Mouse (Mus musculus): ENCODE measurements around the gene Arhgef7. TPM values are rescaled to one million over a fixed set of nuclear protein-coding genes. Genes with fewer than 3 reads are reported as not detected.

The Arhgef7 gene
- polyA plus RNA-seq, 1 experiment, result 353 TPM

DNA sequence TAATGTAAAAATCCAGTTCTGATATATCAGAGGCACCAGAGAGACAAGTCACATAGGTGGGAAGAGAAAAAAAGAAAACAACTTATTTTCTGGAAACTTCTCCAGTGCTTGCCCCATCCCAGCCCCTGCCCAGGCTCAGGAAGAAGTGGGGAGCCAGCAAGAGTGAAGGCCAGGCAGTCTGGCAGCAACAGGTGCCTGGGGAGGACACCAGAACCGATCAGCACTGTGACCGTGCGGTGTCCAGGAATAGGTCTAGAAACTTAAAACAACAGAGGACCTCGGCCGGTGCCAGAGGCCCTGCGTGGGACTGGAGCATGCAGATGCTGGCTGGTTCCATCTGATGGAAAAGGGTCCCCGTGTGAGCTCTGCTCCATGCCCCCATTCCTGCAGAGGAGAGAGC lies 30.1 kb upstream of the Arhgef7 start:
- peaks cover 4% of the 10 kb centered on the region; the same call in 1 of the 2 replicates for H3K4me1 ChIP-seq (ENCODE audit: control insufficient read depth, insufficient read depth, low read length)
- WGBS, result 85% methylated on average over 7 of the region's 7 CpGs
- no peak overlapping the region for H3K4me3 ChIP-seq (ENCODE audit: insufficient read depth, low read depth, low read length)
- TF ChIP-seq CTCF (IDR thresholded peaks at IDR 0.05; ENCODE audit: insufficient read depth, low read depth, low read length), result no peak
- no peak overlapping the region for H3K27ac ChIP-seq (ENCODE audit: insufficient read depth, low read depth, low read length)

DNA sequence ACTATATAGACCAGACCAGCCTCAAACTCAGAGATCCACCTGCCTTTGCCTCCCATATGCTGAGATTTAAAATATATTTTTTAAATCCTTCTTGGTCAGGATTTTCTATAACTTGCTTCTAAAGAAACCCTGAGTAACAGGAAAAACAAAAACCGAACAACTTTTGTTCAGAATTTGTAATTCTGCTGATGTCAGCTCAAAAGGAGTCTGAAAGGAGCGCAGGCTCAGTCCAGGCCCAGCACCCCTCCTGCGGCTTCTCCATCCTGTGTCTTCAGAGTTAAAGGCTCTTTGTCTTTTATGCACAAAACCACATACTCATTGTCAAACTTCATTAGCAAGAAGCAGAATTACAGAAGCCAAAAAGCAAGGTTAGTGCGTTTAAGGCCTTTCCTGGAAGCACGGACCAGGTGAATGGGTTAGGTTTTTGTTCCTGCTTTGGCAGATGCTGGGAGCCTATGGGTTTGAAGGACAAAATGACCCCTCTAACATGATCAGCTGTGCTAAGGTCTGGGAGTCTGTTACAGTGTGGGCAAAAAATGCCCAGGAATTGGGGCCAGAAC lies 28.0 kb upstream of the Arhgef7 start:
- Histone ChIP-seq H3K4me3 (ENCODE audit: insufficient read depth, low read depth, low read length) (no peak overlapping the region), H3K4me1 (ENCODE audit: control insufficient read depth, insufficient read depth, low read length) (peaks cover 4% of the 10 kb centered on the region; the same call in 1 of the 2 replicates), H3K27ac (ENCODE audit: insufficient read depth, low read depth, low read length) (no peak overlapping the region)
- no peak for TF ChIP-seq CTCF (IDR thresholded peaks at IDR 0.05; ENCODE audit: insufficient read depth, low read depth, low read length)
- no peak for TF ChIP-seq POLR2A (IDR thresholded peaks at IDR 0.05; ENCODE audit: insufficient read depth, low read depth, low read length)
- WGBS, result 86% methylated on average over 5 of the region's 5 CpGs

DNA sequence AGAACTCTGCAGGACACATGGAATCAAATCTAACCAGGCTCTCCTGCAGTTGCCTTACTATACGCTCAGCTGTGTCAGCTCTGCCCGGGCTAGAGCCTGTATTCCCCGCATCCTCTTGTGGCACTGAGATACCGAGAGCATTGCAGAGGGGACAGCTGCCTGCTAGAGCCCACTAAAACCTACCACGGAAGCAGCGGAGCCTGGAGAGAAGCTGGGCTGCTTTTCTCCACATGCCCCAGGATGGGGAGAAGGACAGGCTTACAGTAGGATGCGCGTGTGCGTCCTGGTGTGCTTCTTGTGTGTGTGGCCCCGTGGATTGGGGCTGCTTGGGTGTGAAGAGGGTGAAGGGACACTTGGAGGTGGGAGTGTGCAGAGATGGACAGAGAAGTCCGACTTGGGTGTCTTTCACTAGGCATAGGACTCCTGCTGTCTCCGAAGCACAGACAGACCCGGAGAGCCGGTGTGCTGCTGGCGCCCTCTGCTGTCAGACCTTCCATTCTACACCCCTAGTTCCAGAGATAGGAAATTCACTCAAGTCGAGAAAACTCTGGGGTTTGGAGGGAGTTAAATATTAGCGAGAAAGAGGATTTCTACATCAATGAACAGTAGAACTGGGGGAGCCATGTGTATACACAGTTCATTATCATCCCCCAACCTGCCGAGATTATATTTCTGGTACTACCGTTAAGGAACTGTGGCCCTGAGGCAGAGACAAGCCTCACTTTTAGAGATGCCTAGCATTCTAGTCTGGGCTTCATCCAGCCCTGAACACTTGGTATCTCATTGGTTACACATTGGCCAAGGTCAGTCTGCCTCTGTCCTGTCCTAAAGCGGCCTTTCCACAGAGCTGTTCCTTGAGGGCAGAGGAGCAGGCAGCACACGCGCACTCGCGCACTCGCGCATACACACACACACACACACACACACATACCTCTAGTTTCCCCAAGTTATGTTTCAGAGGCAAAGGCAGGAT lies 27.2 kb upstream of the Arhgef7 start:
- Histone ChIP-seq H3K4me1 (ENCODE audit: control insufficient read depth, insufficient read depth, low read length) (peaks cover 4% of the 10 kb centered on the region; the same call in 1 of the 2 replicates), H3K27ac (ENCODE audit: insufficient read depth, low read depth, low read length) (no peak overlapping the region), H3K4me3 (ENCODE audit: insufficient read depth, low read depth, low read length) (no peak overlapping the region)
- TF ChIP-seq POLR2A (IDR thresholded peaks at IDR 0.05; ENCODE audit: insufficient read depth, low read depth, low read length) (no peak), CTCF (IDR thresholded peaks at IDR 0.05; ENCODE audit: insufficient read depth, low read depth, low read length) (peak; percentile 76)
- WGBS, result 36% methylated on average over 26 of the region's 26 CpGs

DNA sequence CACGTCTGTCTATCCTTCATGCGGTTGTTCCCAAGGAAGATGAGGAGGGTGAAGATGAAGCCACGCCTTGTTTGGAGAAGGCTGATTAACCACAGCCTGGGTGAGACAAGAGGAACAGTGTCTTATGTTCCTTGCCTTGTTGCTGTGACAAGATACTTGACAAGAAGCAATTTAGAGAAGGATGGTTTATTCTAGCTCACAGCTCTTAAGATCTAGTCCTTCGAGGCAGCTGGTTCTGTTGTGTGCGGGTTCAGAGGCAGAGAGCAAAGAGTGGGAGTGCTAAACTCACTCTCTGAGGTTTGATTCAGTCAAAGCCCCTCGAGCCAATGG lies 26.5 kb upstream of the Arhgef7 start, which contains the start of gene 1700016D06Rik:
Gene 1700016D06Rik, minus strand, starts transcription at position 31 of the 330 bp plus-strand sequence.
- no peak for TF ChIP-seq CTCF (IDR thresholded peaks at IDR 0.05; ENCODE audit: insufficient read depth, low read depth, low read length)
- no peak for TF ChIP-seq POLR2A (IDR thresholded peaks at IDR 0.05; ENCODE audit: insufficient read depth, low read depth, low read length)
- Histone ChIP-seq H3K4me1 (ENCODE audit: control insufficient read depth, insufficient read depth, low read length) (peaks cover 6% of the 10 kb centered on the region), H3K4me3 (ENCODE audit: insufficient read depth, low read depth, low read length) (no peak within 1 kb of the TSS)

DNA sequence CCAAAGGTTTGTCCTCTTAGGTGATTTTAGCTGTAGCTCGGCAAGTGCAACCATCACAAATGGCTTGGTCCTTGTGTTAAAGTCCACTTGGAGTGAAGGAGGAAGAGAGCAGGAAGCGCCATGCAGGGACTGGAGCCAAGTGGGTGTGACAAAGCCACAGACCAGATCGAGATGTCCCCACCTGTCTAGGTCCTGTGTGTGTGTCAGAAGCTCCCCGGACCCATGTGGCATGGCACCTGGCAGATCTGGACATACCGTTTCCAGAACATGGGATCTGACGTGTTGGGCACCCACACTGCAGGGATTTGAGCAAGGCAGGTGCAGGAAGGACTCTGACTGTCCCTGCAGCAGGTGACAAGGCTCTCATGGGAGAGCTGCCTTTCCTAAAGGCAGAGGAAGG lies 26.1 kb upstream of the Arhgef7 start:
- H3K4me3 ChIP-seq (ENCODE audit: insufficient read depth, low read depth, low read length), result no peak overlapping the region
- H3K27ac ChIP-seq (ENCODE audit: insufficient read depth, low read depth, low read length), result no peak overlapping the region
- no peak for TF ChIP-seq CTCF (IDR thresholded peaks at IDR 0.05; ENCODE audit: insufficient read depth, low read depth, low read length)
- no peak for TF ChIP-seq POLR2A (IDR thresholded peaks at IDR 0.05; ENCODE audit: insufficient read depth, low read depth, low read length)
- WGBS, result 86% methylated on average over 6 of the region's 6 CpGs
- H3K4me1 ChIP-seq (ENCODE audit: control insufficient read depth, insufficient read depth, low read length), result peaks cover 6% of the 10 kb centered on the region

More for the DNA sequence above, 26.5 kb upstream of the Arhgef7 start, which contains the start of gene 1700016D06Rik:
- no peak within 1 kb of the TSS for H3K27ac ChIP-seq (ENCODE audit: insufficient read depth, low read depth, low read length)
- WGBS, result 46% methylated on average over 6 of the region's 6 CpGs

DNA sequence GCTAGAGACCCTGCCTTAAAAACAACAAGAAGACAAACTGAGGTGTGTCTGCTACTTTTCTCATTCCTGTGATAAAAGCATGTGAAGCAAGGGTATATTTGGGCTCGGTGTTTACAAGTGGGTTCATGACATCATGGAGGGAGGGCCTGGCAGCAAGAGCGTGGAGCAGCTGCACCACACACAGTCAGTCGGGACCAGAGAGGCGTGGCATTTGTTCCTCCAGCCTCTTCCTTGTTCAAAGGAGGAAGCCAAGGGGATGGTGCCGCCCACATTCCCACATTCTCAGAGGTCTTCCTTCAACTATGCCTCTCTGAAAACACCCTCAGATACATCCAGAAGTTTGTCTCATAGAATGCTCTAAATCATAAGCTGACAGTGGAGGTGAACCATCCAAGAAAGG lies 23.7 kb upstream of the Arhgef7 start:
- 84% methylated on average over 5 of the region's 5 CpGs for WGBS

DNA sequence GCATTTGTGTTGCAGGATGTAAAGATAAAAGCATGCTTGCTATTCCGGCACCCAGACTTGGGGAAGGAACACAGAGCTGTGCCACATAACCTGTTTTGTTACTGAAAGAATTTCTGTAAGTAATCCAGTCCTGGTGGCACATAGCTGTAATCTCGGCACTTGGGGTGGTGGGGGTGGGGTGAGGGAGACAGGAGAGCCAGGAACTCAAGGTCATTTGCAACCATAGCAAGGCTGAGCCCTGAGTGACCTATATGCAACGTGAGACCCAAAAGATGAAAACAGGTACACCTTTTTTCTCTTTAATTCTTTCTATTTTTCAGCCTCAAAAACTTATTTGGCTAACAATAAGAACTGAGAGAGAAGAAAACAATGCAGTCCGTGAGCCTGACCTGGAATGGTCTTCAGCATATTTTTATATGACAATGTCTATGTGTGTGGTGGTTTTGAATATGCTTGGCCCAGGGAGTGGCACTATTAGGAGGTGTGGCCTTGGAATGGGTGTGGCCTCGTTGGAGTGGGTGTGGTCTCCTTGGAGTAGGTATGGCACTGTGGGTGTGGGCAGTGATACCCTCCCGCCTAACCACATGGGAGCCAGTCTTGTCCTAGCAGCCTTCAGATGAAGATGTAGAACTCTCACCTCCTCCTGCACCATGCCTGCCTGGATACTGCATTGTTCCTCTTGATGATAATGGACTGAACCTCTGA lies 22.7 kb upstream of the Arhgef7 start:
- TF ChIP-seq POLR2A (IDR thresholded peaks at IDR 0.05; ENCODE audit: insufficient read depth, low read depth, low read length), result no peak
- TF ChIP-seq CTCF (IDR thresholded peaks at IDR 0.05; ENCODE audit: insufficient read depth, low read depth, low read length), result no peak
- H3K4me3 ChIP-seq (ENCODE audit: insufficient read depth, low read depth, low read length), result no peak overlapping the region
- H3K4me1 ChIP-seq (ENCODE audit: control insufficient read depth, insufficient read depth, low read length), result peaks cover 6% of the 10 kb centered on the region
- 70% methylated on average over 6 of the region's 6 CpGs for WGBS
- H3K27ac ChIP-seq (ENCODE audit: insufficient read depth, low read depth, low read length), result no peak overlapping the region

More for the DNA sequence above, 23.7 kb upstream of the Arhgef7 start:
- TF ChIP-seq CTCF (IDR thresholded peaks at IDR 0.05; ENCODE audit: insufficient read depth, low read depth, low read length) (no peak), POLR2A (IDR thresholded peaks at IDR 0.05; ENCODE audit: insufficient read depth, low read depth, low read length) (no peak)
- H3K4me3 ChIP-seq (ENCODE audit: insufficient read depth, low read depth, low read length), result no peak overlapping the region
- H3K4me1 ChIP-seq (ENCODE audit: control insufficient read depth, insufficient read depth, low read length), result peaks cover 6% of the 10 kb centered on the region
- no peak overlapping the region for H3K27ac ChIP-seq (ENCODE audit: insufficient read depth, low read depth, low read length)

DNA sequence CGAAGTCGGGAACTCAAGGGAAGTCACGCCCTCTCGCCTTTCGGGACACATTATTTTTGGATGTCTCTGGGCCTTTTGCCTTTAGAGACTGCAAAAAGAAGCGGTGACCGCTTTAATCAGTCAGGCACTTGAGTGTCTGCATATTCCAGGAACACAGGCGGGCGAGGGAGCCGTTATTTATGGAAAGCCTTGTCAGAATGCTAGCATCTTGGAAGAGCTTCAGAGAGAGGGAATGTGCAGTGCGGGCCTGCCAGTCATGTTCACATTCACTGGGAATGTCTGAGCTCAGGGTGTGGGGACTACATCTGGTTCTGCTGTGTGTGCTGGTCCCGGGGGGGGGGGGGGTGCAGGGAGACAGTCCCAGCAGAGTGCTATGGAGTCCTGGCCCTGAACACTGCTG lies 21.7 kb upstream of the Arhgef7 start:
- H3K27ac ChIP-seq (ENCODE audit: insufficient read depth, low read depth, low read length), result no peak overlapping the region
- H3K4me3 ChIP-seq (ENCODE audit: insufficient read depth, low read depth, low read length), result no peak overlapping the region
- 71% methylated on average over 12 of the region's 12 CpGs for WGBS
- TF ChIP-seq POLR2A (IDR thresholded peaks at IDR 0.05; ENCODE audit: insufficient read depth, low read depth, low read length), result no peak
- no peak for TF ChIP-seq CTCF (IDR thresholded peaks at IDR 0.05; ENCODE audit: insufficient read depth, low read depth, low read length)
- peaks cover 3% of the 10 kb centered on the region; the same call in 1 of the 2 replicates for H3K4me1 ChIP-seq (ENCODE audit: control insufficient read depth, insufficient read depth, low read length)

All from olfactory bulb, adult 2 months (tissue).